Mouse (Mus musculus) heart, embryonic 10.5 days (tissue): ENCODE data around the gene Secisbp2. TPM values are rescaled to one million over a fixed set of nuclear protein-coding genes. Genes with fewer than 3 reads are reported as not detected.

Experiments
- DNase-seq: peaks from one replicate; pipeline ENCODE4 v3.0.0-alpha.2; 2017; ENCODE audit warnings: low spot score
- H3K27ac ChIP-seq: fragments of 300-500 bp; sonication (generic); 2 replicates; pipeline ENCODE4 v1.5.1; 2016; ENCODE audit warnings: mild to moderate bottlenecking
- H3K27me3 ChIP-seq: fragments of 300-500 bp; sonication (generic); 2 replicates; pipeline ENCODE4 v1.6.1; 2016; ENCODE audit warnings: mild to moderate bottlenecking; ENCODE audit not compliant: poor library complexity, insufficient read depth, severe bottlenecking
- H3K36me3 ChIP-seq: fragments of 300-500 bp; sonication (generic); 2 replicates; pipeline ENCODE4 v1.6.1; 2016; ENCODE audit warnings: mild to moderate bottlenecking, moderate library complexity
- H3K4me1 ChIP-seq: fragments of 300-500 bp; sonication (generic); 2 replicates; pipeline ENCODE4 v1.6.1; 2016; ENCODE audit warnings: mild to moderate bottlenecking
- H3K4me3 ChIP-seq: fragments of 300-500 bp; sonication (generic); 2 replicates; pipeline ENCODE4 v1.5.1; 2016; ENCODE audit warnings: mild to moderate bottlenecking, moderate library complexity
- H3K9me3 ChIP-seq: fragments of 300-500 bp; sonication (generic); 2 replicates; pipeline ENCODE4 v1.6.1; 2016; ENCODE audit warnings: mild to moderate bottlenecking, moderate library complexity
- WGBS: fragments of 180-500 bp; shearing (Covaris S2); methylation state at CpG from one replicate; pipeline ENCODE4 v1.1.7; 2016; 5-methylcytosine and 5-hydroxymethylcytosine counted together
- polyA plus RNA-seq: library from polyadenylated mRNA; unstranded; fragments of >200 nt; fragmentation: Nextera tagmentation; extraction: Ambion mirVana; gene quantifications from 2 replicates; pipeline ENCODE4 v1.2.1, GENCODE M21; 2016

Gene Secisbp2
- polyA plus RNA-seq, 1 experiment from 2014 or later, result 32.1 TPM

DNA sequence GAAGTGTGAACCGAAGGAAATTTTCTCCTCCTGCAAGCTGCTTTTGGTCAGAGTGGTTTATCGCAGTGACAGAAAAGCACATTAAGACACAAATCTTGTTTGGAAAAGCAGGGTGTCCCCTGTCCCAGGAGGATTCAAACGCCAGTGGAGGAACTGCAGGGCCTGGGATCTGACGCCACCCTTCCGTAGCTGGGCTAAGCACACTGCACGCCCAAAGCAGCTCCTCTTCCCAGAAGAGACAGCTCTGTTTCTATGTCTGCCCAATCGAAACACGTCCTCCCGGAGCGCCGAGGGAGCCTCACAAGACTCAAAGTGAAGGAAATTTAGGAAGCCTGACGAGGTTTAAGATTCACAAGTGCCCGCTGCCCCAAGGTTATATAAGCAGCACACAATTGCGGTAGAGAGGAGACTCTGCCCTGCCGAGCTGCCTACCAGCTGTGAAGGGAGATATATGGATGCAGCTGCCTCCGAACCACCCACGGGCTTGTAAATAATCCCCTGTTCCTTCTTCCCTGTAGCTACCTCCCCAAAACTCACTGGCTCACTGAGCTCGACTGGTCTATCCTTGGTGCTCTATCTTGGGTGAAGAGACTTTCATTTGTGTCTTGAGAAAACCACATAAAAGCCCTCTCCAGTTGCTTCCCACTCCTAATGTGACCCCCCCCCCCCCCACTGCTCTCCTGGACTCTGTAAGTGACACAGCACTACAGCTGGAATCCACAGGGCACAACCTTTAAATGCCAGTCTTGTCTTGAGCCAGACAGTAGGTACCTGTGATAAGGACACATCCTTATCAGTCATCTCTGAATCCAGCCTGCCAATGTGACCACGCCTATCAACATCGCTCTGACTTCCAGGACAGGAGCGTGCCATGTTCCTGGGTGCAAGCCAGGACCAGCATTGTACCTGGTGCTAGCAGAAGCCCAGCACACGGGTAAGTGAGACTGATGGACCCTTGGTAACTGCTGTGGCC lies 54.7 kb downstream of the Secisbp2 start:
- Histone ChIP-seq H3K4me3 (no peak overlapping the region), H3K27me3 (peaks cover 4% of the 10 kb centered on the region; the same call in 1 of the 2 replicates), H3K27ac (peak overlapping the region; percentile 24; the same call in 1 of the 2 replicates), H3K4me1 (peaks cover 28% of the 10 kb centered on the region), H3K36me3 (peaks cover 30% of the 10 kb centered on the region; the same call in 1 of the 2 replicates), H3K9me3 (no peaks in the 10 kb centered on the region)
- 57% methylated on average over 22 of the region's 22 CpGs for WGBS
- DNase-seq, result no peak

DNA sequence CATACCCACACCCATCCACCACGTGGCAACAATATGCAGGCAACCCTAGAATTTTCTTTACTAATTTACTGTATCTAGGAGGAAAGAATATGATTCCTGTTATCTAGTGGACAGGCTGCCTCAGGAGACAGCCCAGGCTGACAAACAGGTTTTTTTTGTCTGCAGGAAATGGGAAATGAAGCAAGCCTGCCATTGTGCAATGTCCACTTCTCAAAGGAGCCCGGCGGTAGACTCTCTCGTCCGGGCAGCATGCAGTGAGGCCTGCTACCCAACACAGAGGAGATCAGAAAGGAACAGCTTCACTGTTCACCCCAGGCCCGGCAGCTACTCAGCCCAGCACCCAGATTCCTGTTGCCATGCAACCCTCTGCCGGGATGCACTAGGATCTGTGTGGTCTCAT lies 59.2 kb downstream of the Secisbp2 start:
- DNase-seq, result no peak
- Histone ChIP-seq H3K9me3 (no peaks in the 10 kb centered on the region), H3K4me1 (peaks cover 31% of the 10 kb centered on the region), H3K36me3 (peaks cover 26% of the 10 kb centered on the region; the same call in 1 of the 2 replicates), H3K27ac (peak overlapping the region; percentile 63), H3K27me3 (peaks cover 10% of the 10 kb centered on the region; the same call in 1 of the 2 replicates), H3K4me3 (no peak overlapping the region)
- 60% methylated on average over 7 of the region's 7 CpGs for WGBS

DNA sequence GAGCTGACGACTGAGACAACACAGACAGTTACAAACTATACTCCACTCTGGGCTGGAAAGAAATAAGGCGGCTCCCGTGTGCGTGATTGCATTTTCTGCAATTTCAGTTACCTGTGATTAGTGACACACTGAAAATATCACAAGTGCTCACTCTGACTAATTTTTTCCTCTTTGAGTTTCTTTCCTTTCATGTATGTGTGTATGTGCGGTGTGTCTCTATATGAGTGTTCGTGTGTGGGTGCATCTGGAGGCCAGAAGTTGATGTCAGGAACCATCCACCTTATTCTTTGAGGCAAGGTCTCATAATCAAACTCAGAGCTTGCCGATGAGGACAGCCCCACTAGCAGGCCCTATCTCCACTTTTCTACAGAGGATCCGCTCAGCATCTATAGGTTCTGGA lies 60.5 kb downstream of the Secisbp2 start:
- WGBS, result 91% methylated on average over 8 of the region's 8 CpGs
- Histone ChIP-seq H3K4me3 (no peak overlapping the region), H3K36me3 (peaks cover 26% of the 10 kb centered on the region; the same call in 1 of the 2 replicates), H3K27me3 (peaks cover 10% of the 10 kb centered on the region; the same call in 1 of the 2 replicates), H3K27ac (no peak overlapping the region), H3K9me3 (no peaks in the 10 kb centered on the region), H3K4me1 (peaks cover 28% of the 10 kb centered on the region)
- no peak for DNase-seq

DNA sequence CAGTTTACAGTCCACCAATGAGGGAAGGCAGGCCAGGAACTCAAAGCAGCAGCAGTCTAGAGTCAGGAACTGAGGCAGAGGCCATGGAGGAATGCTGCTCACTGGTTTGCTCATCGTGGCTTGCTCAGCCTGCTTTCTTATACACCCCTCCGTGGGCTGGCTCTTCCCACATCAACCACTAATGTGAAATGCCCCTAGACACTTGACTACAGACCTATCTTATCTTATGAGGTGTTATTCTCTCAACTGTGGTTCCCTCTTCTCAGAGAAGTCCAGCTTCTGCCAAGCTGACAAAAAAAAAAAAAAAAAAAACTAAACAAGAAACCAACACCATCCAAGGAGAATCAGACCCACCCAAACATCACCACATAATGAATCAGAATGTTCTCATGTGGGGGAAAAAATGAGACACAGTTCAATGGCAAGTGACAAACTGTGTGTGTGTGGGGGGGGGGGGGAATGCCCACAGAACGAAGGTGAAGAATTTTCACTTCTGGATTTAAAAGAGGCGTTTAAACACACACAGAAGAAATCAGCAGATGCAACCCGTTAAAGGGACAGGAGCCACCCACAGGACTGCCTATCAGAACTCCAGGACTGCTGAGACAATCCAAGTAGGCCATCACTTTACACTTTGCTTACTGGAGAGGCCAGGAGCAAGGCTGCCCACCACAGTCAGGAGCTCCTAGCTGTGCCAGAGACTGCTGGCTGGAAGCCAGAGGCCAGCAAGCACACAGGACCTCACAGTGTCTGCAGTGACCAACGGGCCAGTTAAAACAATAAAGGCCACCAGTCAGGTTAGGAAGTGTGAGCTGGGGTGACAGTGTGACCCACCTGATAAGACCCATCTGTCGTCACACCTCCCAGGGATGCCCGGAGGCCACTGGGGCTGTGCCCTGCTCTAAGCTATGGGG lies 65.1 kb downstream of the Secisbp2 start:
- Histone ChIP-seq H3K4me3 (no peak overlapping the region), H3K36me3 (peaks cover 31% of the 10 kb centered on the region), H3K27me3 (0 out of 2 replicates have a peak, but pooled peaks cover 4% of the 10 kb centered on the region), H3K9me3 (0 out of 2 replicates have a peak, but pooled peaks cover 5% of the 10 kb centered on the region), H3K4me1 (peaks cover 29% of the 10 kb centered on the region), H3K27ac (peak overlapping the region; percentile 17; the same call in 1 of the 2 replicates)
- 36% methylated on average over 8 of the region's 8 CpGs for WGBS
- DNase-seq, result no peak

DNA sequence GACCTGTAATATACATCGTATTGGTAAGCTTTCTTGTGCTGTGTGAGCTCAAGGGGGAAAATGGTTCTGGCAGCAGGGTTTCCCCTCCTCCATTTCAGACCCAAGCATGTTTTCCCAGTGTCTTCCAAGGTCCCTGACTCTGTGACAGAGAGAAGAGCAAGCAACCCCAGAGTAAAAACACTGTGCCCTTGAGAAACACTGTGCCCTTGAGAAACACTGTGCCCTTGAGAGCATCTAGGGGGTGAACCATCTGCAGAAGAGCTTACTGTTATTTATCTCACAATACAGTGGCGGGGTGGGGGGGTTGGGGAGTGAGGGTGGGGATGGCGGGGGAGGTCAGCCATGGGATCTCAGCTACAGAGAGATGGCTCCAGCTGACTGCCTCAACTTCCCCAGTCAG lies 67.8 kb downstream of the Secisbp2 start:
- Histone ChIP-seq H3K27me3 (no peaks in the 10 kb centered on the region), H3K4me1 (peaks cover 21% of the 10 kb centered on the region), H3K9me3 (0 out of 2 replicates have a peak, but pooled peaks cover 5% of the 10 kb centered on the region), H3K36me3 (peaks cover 31% of the 10 kb centered on the region), H3K4me3 (no peak overlapping the region), H3K27ac (no peak overlapping the region)
- 76% methylated on average over 3 of the region's 3 CpGs for WGBS
- no peak for DNase-seq

DNA sequence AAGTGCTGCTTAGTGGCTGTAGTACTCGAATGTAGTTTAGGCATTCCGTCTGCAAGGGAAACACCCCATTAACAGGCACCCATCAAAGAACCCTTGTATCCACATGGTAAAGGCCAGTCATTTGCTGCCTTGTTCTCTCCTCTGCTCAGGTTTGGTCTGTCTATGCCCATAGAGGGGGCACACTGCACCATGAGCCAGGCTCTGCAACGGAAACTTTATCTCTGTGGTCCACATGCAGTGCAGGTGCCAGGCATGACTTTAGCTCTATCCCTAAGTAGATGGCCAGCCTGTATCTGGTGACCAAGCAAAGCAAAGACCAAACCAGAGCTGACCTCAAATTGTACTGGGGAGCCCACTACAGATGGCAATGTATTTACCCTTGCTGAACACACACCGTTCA lies 69.1 kb downstream of the Secisbp2 start:
- no peak for DNase-seq
- Histone ChIP-seq H3K4me3 (no peak overlapping the region), H3K36me3 (peaks cover 30% of the 10 kb centered on the region), H3K9me3 (0 out of 2 replicates have a peak, but pooled peaks cover 5% of the 10 kb centered on the region), H3K27ac (no peak overlapping the region), H3K4me1 (peaks cover 19% of the 10 kb centered on the region), H3K27me3 (no peaks in the 10 kb centered on the region)
- WGBS, result 85% methylated on average over 4 of the region's 4 CpGs

DNA sequence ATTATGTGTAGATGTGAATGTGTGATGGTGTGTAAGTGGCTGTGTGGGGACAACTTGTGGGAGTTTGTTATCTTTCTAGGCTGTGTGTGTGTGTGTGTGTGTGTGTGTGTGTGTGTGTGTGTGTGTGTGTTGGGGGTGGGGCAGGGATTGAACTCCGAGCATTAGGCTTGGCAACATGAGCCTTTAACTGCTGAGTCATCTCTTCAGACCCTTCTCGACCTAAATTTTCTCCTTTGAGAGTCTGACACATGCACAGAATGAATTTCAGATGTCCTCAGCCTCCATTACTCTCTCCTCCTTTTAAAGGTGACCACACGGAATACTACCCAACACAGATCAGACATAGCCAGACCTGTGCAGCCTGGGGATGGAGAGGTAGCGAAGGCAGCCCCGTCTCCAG lies 71.6 kb downstream of the Secisbp2 start:
- DNase-seq, result no peak
- no peaks in the 10 kb centered on the region for H3K27me3 ChIP-seq
- peaks cover 19% of the 10 kb centered on the region for H3K4me1 ChIP-seq
- no peak overlapping the region for H3K4me3 ChIP-seq
- 80% methylated on average over 5 of the region's 5 CpGs for WGBS
- 0 out of 2 replicates have a peak, but pooled peaks cover 5% of the 10 kb centered on the region for H3K9me3 ChIP-seq
- peaks cover 28% of the 10 kb centered on the region for H3K36me3 ChIP-seq
- no peak overlapping the region; the same call in 1 of the 2 replicates for H3K27ac ChIP-seq

DNA sequence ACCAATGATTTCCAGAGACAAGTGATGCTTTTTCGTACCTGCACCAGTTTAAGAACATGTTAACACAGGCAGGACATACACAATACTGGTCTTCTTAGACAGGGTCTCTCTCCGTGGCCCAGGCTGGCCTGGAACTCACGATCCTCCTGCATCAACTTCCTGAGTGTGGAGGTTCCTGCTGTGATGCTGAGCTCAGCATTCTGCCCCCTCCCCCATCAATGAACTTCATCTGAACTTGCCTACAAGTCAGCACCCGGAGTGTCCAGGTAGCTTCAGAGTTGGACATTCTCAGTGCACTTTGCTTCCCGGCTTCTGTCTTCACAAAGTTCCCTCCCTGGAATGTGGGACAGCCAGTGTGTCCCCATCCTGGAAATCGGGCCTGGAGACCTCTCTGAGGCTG lies 73.1 kb downstream of the Secisbp2 start:
- H3K9me3 ChIP-seq, result no peaks in the 10 kb centered on the region
- H3K4me1 ChIP-seq, result peaks cover 24% of the 10 kb centered on the region
- no peaks in the 10 kb centered on the region for H3K27me3 ChIP-seq
- H3K27ac ChIP-seq, result no peak overlapping the region
- 71% methylated on average over 6 of the region's 6 CpGs for WGBS
- no peak overlapping the region for H3K4me3 ChIP-seq
- H3K36me3 ChIP-seq, result peaks cover 15% of the 10 kb centered on the region
- DNase-seq, result no peak

DNA sequence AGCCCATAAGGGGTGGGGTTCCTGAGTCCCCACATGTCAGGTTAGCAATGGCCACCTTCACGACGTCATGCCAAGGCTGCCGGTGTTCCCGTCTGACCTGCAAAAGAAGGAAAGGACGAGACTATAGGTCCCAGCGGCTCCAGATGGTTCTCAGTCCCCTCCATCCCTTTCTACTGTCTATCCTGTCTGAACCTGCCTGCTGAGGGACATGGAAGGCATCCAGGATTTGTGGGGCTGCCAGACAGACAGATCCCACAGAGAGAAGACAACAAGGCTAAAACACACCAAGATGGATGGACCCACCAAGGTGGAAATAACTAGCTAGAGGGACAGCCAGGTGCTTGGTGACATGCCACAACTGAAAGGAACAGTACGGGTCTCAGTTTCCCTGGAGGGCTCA lies 73.9 kb downstream of the Secisbp2 start:
- Histone ChIP-seq H3K27ac (no peak overlapping the region), H3K4me3 (no peak overlapping the region), H3K27me3 (no peaks in the 10 kb centered on the region), H3K36me3 (peaks cover 8% of the 10 kb centered on the region), H3K9me3 (no peaks in the 10 kb centered on the region), H3K4me1 (peaks cover 33% of the 10 kb centered on the region)
- no peak for DNase-seq
- WGBS, result 86% methylated on average over 7 of the region's 7 CpGs

DNA sequence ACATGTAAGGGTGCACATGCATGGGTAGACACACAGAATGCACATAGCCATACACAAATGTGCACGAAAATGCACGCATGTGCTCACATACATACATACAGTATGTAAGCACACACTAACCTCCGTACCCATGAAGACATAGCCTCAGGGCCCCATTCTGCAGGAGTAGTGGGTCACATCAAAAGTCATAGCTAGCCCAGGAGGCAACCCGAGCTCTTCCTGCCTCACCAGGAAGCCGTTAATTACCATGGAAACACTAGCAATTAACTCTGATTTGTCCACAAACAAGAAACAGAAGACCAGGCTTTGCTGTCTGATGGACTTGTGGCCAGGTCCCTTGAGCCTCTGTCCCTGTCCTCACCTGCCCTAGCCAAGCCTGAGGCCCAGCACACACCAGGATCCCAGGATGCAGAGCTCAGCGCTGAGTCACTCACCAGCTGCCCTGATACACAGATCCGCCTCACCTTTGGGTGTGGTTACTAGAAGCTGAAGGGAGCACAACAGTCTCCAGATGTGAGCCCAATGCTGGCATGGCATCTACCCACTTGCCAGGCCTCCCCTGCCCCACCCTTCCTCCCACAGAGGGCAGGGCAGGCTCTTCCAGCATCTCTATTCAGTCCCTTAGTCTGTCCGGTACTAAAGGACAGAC lies 74.6 kb downstream of the Secisbp2 start:
- Histone ChIP-seq H3K9me3 (no peaks in the 10 kb centered on the region), H3K36me3 (0 out of 2 replicates have a peak, but pooled peaks cover 6% of the 10 kb centered on the region), H3K4me1 (peaks cover 35% of the 10 kb centered on the region), H3K4me3 (no peak overlapping the region), H3K27ac (no peak overlapping the region), H3K27me3 (no peaks in the 10 kb centered on the region; the same call in 1 of the 2 replicates)
- DNase-seq, result no peak
- WGBS, result 67% methylated on average over 8 of the region's 8 CpGs

DNA sequence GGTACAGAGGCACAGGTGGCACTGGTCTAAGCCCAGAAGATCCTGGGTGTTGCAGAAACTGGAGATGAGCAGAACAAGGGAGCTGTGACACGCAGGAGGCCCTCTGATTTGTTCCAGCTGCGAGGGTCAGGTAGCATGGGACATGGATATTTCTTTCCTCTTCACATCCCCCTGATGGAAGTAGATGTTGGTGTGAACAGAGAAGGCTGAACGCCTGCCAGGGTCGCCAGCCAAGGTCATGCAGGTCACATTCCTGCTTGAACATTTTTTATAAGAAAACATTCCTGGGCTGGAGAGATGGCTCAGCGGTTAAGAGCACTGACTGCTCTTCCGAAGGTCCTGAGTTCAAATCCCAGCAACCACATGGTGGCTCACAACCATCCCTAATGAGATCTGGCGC lies 75.9 kb downstream of the Secisbp2 start:
- 70% methylated on average over 7 of the region's 7 CpGs for WGBS
- no peak overlapping the region for H3K27ac ChIP-seq
- no peak for DNase-seq

DNA sequence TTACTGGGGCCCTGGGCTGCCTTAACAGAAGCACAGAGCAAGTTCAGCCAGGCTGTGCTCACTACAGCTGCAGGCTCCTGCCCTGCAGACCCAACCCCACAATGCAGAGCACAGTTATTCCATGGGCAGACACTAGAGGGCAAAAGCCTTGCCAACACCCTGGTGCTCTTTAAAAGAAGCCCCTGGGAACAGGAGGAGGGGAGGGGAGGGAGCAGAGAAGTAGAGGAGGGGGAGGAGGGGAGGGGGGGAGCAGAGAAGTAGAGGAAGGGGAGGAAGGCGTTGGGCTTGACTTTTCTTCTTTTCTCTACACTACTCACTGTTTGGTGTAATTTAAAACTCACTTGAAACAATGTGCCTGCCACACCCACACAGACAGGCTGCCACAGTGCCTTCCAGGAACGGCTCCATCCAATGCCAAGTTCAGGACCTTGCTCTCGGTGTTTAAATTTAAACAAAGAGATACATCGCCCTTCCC lies 78.4 kb downstream of the Secisbp2 start:
- Histone ChIP-seq H3K27ac (peak overlapping the region; percentile 62), H3K36me3 (no peaks in the 10 kb centered on the region), H3K9me3 (no peaks in the 10 kb centered on the region), H3K4me1 (peaks cover 33% of the 10 kb centered on the region), H3K27me3 (peaks cover 6% of the 10 kb centered on the region; the same call in 1 of the 2 replicates), H3K4me3 (no peak overlapping the region)
- WGBS, result 12% methylated on average over 4 of the region's 4 CpGs
- DNase-seq, result no peak

More for the DNA sequence above, 75.9 kb downstream of the Secisbp2 start:
- H3K36me3 ChIP-seq, result 0 out of 2 replicates have a peak, but pooled peaks cover 1% of the 10 kb centered on the region
- peaks cover 6% of the 10 kb centered on the region; the same call in 1 of the 2 replicates for H3K27me3 ChIP-seq
- no peaks in the 10 kb centered on the region for H3K9me3 ChIP-seq
- peaks cover 38% of the 10 kb centered on the region for H3K4me1 ChIP-seq
- H3K4me3 ChIP-seq, result no peak overlapping the region
